Mouse (Mus musculus) ES-Bruce4 (cell line): ENCODE results near the gene Daam1. TPM values are rescaled to one million over a fixed set of nuclear protein-coding genes. Genes with fewer than 3 reads are reported as not detected.

ENCODE experiments used
- H3K27ac ChIP-seq: 2 replicates; pipeline ENCODE4 v1.5.1; 2012; ENCODE audit warnings: low read length, inconsistent platforms; ENCODE audit not compliant: insufficient read depth
- H3K27me3 ChIP-seq: 2 replicates; pipeline ENCODE4 v1.6.1; 2012; ENCODE audit warnings: mild to moderate bottlenecking, low read length, inconsistent platforms; ENCODE audit not compliant: control insufficient read depth, poor library complexity, insufficient read depth, severe bottlenecking
- H3K36me3 ChIP-seq: 2 replicates; pipeline ENCODE4 v1.6.1; 2012; ENCODE audit warnings: inconsistent platforms, mild to moderate bottlenecking, low read length, moderate library complexity; ENCODE audit not compliant: control insufficient read depth, poor library complexity, insufficient read depth, severe bottlenecking
- H3K4me1 ChIP-seq: one replicate; pipeline ENCODE4 v1.8.1; 2011; ENCODE audit warnings: low read length; ENCODE audit not compliant: control insufficient read depth, insufficient read depth
- H3K4me3 ChIP-seq: 2 replicates; pipeline ENCODE4 v1.5.1; 2011; ENCODE audit warnings: low read depth, mild to moderate bottlenecking, low read length
- H3K9ac ChIP-seq: 2 replicates; pipeline ENCODE4 v1.6.1; 2012; ENCODE audit warnings: low read depth, mild to moderate bottlenecking, inconsistent platforms; ENCODE audit not compliant: poor library complexity, severe bottlenecking
- H3K9me3 ChIP-seq: replicated peaks from 2 replicates; pipeline ENCODE4 v1.6.1; 2012; ENCODE audit warnings: mild to moderate bottlenecking, low read length, inconsistent platforms; ENCODE audit not compliant: control insufficient read depth, poor library complexity, insufficient read depth, severe bottlenecking
- CTCF ChIP-seq: IDR thresholded peaks from one replicate; pipeline ENCODE4 v1.8.1; 2011; ENCODE audit warnings: low read depth, low read length
- EP300 ChIP-seq: IDR thresholded peaks from 2 replicates; pipeline ENCODE4 v1.6.1; 2011; ENCODE audit warnings: low read depth, low read length; ENCODE audit not compliant: insufficient read depth
- POLR2A ChIP-seq: IDR thresholded peaks from one replicate; pipeline ENCODE4 v1.8.1; 2011; ENCODE audit warnings: low read length; ENCODE audit not compliant: insufficient read depth
- polyA plus RNA-seq: library from polyadenylated mRNA; stranded (reverse); fragments of >200 nt; gene quantifications from 2 replicates; pipeline ENCODE4 v1.2.4, GENCODE M21; 2011; ENCODE audit warnings: low read depth; ENCODE audit not compliant: missing spikeins, insufficient read depth, insufficient read length

Daam1 gene
- polyA plus RNA-seq, 1 experiment, result 33.0 TPM

DNA sequence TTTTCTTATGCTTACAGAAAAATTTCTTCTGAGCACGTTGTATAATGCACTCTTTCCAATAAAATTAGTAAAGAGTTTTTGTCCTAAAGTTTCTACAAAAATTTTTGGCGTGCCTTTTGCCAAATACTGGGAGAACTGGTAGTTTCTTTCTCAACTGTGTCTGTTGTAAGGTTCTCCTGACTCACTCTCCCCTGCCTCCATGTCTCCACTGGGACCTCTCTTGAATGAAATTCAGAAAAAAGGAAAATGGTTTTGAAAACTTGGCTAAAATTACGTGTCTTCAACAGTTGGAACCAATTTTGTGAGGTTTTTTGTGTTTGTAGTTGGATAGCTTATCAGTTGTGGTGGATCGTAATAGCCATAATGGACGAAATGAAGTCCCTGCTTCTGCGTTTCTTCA lies 43.7 kb downstream of the Daam1 start:
- peaks cover 2% of the 10 kb centered on the region for H3K4me1 ChIP-seq
- no peaks in the 10 kb centered on the region for H3K36me3 ChIP-seq
- no peak overlapping the region for H3K9ac ChIP-seq
- no peak overlapping the region for H3K27ac ChIP-seq
- TF ChIP-seq POLR2A (no peak), EP300 (no peak)
- H3K4me3 ChIP-seq, result no peak overlapping the region
- H3K9me3 ChIP-seq, result no peaks in the 10 kb centered on the region
- H3K27me3 ChIP-seq, result no peaks in the 10 kb centered on the region

- no peak overlapping the region for H3K4me3 ChIP-seq
- no peaks in the 10 kb centered on the region for H3K27me3 ChIP-seq
- H3K27ac ChIP-seq, result no peak overlapping the region
- peaks cover 2% of the 10 kb centered on the region for H3K4me1 ChIP-seq
- no peak overlapping the region for H3K9ac ChIP-seq
- TF ChIP-seq POLR2A (no peak), CTCF (no peak), EP300 (no peak)
- H3K36me3 ChIP-seq, result no peaks in the 10 kb centered on the region
- H3K9me3 ChIP-seq, result no peaks in the 10 kb centered on the region
Measured at GRCm38 (mm10) chr12:71874984-71875383, 44.1 kb downstream of the Daam1 start.

- no peaks in the 10 kb centered on the region for H3K9me3 ChIP-seq
- no peak overlapping the region for H3K4me3 ChIP-seq
- H3K9ac ChIP-seq, result no peak overlapping the region
- H3K36me3 ChIP-seq, result no peaks in the 10 kb centered on the region
- H3K27ac ChIP-seq, result no peak overlapping the region
- H3K27me3 ChIP-seq, result no peaks in the 10 kb centered on the region
- peaks cover 2% of the 10 kb centered on the region for H3K4me1 ChIP-seq
- no peak for TF ChIP-seq POLR2A
- no peak for TF ChIP-seq EP300
- no peak for TF ChIP-seq CTCF
Measured at GRCm38 (mm10) chr12:71875761-71876489, 45.0 kb downstream of the Daam1 start.

DNA sequence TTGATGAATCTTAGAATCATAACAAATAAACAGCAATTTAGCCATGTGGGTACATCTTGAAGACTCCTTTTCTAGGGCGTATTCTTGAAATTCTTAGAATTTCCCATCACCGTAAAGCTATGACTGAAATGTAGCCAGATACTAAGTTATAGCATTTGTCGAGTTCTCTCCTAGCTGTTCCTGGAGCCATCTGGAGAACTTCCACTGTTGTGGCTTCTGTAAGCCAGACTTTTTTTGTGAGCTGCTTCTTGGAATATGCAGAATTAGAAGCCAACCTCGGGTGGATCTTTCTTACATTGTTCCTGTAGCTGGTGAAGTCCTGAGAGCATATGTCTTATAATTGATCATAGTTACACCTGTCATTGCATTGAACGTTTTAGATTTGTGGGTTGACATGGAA lies 50.1 kb downstream of the Daam1 start:
- no peak for TF ChIP-seq POLR2A
- TF ChIP-seq CTCF, result no peak
- Histone ChIP-seq H3K27ac (no peak overlapping the region), H3K9ac (no peak overlapping the region), H3K4me1 (peaks cover 3% of the 10 kb centered on the region), H3K27me3 (no peaks in the 10 kb centered on the region), H3K9me3 (no peaks in the 10 kb centered on the region), H3K36me3 (no peaks in the 10 kb centered on the region), H3K4me3 (no peak overlapping the region)

- Histone ChIP-seq H3K27me3 (no peaks in the 10 kb centered on the region), H3K27ac (no peak overlapping the region), H3K36me3 (no peaks in the 10 kb centered on the region), H3K4me1 (peaks cover 5% of the 10 kb centered on the region), H3K9me3 (no peaks in the 10 kb centered on the region), H3K9ac (no peak overlapping the region), H3K4me3 (no peak overlapping the region)
- TF ChIP-seq POLR2A, result no peak
- no peak for TF ChIP-seq CTCF
- no peak for TF ChIP-seq EP300
Measured at GRCm38 (mm10) chr12:71881477-71881876, 50.6 kb downstream of the Daam1 start.

DNA sequence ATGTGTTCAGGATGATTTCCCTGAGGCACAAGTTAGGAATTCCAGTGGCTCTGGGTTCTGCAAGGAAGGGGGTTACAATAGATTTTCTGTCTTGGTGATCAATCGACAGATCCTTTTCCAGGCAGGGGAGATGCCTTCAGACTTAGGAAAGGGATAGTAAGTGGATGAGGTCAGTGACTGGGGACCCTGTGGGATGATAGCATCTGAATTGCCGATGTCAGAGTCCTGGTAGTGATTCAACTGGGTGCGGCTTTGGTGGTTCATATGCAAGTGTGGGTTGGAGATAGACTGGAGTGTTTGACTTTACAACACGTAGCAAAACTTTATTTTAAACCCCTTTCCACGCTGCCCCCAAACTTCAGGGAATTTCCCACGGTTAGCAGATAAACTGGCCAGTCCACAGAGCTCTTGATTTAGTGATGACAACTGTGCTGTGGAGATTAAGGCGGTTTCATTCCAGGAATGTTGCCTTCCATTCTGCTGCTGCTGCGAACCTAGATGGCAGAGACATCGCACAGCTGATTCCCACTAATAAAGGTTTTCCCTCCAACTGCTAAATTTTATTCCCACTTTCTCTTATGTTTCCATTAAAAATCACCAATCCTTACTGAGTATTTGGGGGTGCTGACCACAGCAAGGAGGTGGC lies 52.3 kb downstream of the Daam1 start:
- no peaks in the 10 kb centered on the region for H3K27me3 ChIP-seq
- no peak overlapping the region for H3K4me3 ChIP-seq
- H3K4me1 ChIP-seq, result peaks cover 5% of the 10 kb centered on the region
- no peaks in the 10 kb centered on the region for H3K36me3 ChIP-seq
- no peak overlapping the region for H3K9ac ChIP-seq
- H3K27ac ChIP-seq, result no peak overlapping the region
- TF ChIP-seq EP300, result no peak
- TF ChIP-seq CTCF, result no peak
- no peak for TF ChIP-seq POLR2A
- no peaks in the 10 kb centered on the region for H3K9me3 ChIP-seq
